Mouse (Mus musculus) myocyte (in vitro differentiated cells): ENCODE data around the gene Avil.

ENCODE experiments used
- CEBPB ChIP-seq: IDR thresholded peaks from 2 replicates; pipeline ENCODE4 v1.6.1; 2011; ENCODE audit warnings: mild to moderate bottlenecking, moderate library complexity; ENCODE audit not compliant: poor library complexity, insufficient read depth, severe bottlenecking
- MYOG ChIP-seq, 3 experiments: IDR thresholded peaks; one replicate each; pipeline ENCODE4 v1.6.1; 2011; ENCODE audit warnings: control low read depth in 2 of 3, low read depth in 2 of 3, mild to moderate bottlenecking in 2 of 3; ENCODE audit not compliant: insufficient read length in 2 of 3, control insufficient read depth in 1 of 3, insufficient read depth in 1 of 3
- POLR2A ChIP-seq: IDR thresholded peaks from one replicate; pipeline ENCODE4 v1.6.1; 2011; ENCODE audit warnings: low read depth, mild to moderate bottlenecking, control low read depth, moderate library complexity; ENCODE audit not compliant: insufficient read length
- POLR2AphosphoS2 ChIP-seq: IDR thresholded peaks from one replicate; pipeline ENCODE4 v1.6.1; 2011; ENCODE audit warnings: low read depth, control low read depth; ENCODE audit not compliant: insufficient read length
- SRF ChIP-seq: IDR thresholded peaks from one replicate; pipeline ENCODE4 v1.6.1; 2011; ENCODE audit warnings: low read depth; ENCODE audit not compliant: control insufficient read depth, insufficient read length
- USF1 ChIP-seq: IDR thresholded peaks from one replicate; pipeline ENCODE4 v1.6.1; 2011; ENCODE audit warnings: low read depth, mild to moderate bottlenecking, control low read depth, moderate library complexity

- no peak for TF ChIP-seq SRF
- no peak for TF ChIP-seq CEBPB
- no peak for TF ChIP-seq POLR2A
- no peak for TF ChIP-seq POLR2AphosphoS2
- no peak for TF ChIP-seq MYOG (IDR thresholded peaks at IDR 0.05; ENCODE audit: control insufficient read depth in 1 of 3, insufficient read depth in 1 of 3, insufficient read length in 2 of 3, low read depth in 2 of 3)
- no peak for TF ChIP-seq USF1
These were observed 63.7 kb downstream of the Avil start for GRCm38 (mm10) chr10:127063913-127064870.
